Mouse (Mus musculus) kidney, postnatal 14 days (tissue): ENCODE measurements at regions not wholly inside any gene's neighbourhood (a gene's known extent, or its start where the extent isn't known, plus 50 kb on each side); places are given as distances from the start of the nearest gene placed in this dataset.
A peak's percentile ranks its signal among the peaks of the same experiment; 100 is the strongest.

ENCODE experiments used
- DNase-seq: peaks from one replicate; pipeline ENCODE4 v3.0.0; 2022; ENCODE audit warnings: mixed read lengths

GRCm38 (mm10) chr1:78050231-78050630, 146.7 kb downstream of the Pax3 start:
- no peak for DNase-seq

DNA sequence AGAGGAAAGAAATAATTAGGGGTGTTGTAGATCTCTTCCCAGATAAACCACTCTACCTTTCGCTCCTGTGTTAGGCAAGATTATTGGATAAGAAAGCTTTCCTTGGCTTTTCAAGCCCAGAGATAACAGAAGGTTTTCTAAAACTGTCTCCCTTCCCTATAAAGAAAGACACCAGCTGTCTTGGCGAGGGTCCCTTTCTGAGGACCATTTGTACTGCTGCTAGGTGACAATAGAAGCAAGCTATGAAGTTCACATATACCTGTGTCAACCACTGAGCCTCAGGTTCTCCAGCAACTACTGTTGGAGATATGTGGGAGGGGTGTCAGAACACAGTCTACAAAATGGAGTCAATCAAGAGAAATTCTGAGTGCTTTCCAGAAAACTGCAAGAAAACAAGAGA, 164.6 kb downstream of the Pax3 start:
- no peak for DNase-seq

DNA sequence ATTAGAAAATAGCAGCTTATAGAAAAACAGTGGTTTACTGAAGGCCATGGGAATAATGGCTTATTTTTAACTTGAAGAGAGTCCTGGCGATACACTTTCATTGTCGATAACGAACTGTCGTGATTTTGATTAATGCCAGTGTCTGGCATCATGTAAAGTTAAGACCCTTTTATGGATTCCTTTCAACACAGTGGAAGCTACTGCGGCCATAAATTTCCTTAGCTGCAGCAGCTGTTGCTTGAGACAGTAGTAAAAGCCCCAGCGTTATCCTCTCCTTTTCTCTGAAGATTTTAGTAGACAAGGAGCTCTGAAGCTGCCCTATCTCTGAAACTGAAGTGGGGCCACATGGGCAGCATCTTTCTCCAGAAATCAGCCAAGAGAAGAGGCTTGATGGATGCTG, 175.2 kb downstream of the Pax3 start:
- DNase-seq, result no peak

GRCm38 (mm10) chr1:78021014-78021413, 175.9 kb downstream of the Pax3 start:
- no peak for DNase-seq

GRCm38 (mm10) chr1:78017949-78018617, 178.9 kb downstream of the Pax3 start:
- DNase-seq, result no peak

- DNase-seq, result no peak
Measured at GRCm38 (mm10) chr1:78016541-78017267, 180.2 kb downstream of the Pax3 start.

GRCm38 (mm10) chr1:78015999-78016398, 180.9 kb downstream of the Pax3 start:
- DNase-seq, result no peak

DNA sequence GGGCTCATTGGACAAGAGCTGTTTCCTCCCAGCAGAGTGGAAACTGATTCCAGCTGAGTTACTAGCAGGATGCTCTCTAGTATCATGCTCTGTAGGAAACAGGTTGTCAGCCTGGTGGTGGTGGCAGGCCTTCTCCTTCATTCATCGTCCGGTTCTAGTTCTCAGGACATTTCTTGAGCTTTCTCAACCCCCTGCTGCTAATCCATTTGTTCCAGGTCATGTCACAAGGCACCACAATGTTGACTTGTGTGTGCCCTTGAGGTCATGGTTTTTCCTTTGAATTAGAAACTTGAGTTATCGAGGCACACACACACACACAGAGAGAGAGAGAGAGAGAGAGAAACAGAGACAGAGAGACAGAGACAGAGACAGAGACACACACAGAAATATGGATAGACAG, 183.5 kb downstream of the Pax3 start:
- DNase-seq, result no peak

DNA sequence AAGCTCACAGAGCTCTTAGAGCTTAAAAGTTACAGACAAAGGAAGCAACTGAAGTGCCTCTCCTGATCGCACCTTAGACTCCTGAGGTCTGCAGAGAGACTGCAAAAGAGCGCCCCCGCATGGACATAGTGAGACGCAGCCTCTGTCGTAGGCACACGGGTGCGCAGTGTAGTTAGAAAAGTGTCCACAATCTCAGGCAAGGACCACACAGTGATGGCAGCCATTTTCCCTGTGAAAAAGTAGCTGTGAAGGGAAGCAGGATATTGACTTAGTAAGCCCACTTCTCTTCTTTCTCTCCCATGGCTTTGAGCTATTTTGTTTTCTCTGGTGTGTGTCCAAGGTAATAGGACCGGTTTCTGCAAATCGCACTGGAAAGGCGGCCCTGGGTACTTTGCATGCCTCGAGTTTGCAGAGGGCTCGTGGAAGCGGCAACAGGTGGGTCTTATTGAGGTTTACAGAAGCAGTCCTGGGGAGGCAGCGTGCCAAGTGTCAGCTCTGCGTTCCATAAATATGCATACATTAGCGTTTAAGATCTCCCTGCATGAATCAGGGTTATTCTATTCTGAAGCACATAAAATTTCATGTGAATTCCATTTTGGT, 188.0 kb downstream of the Pax3 start:
- peak; percentile 24 for DNase-seq

GRCm38 (mm10) chr1:78004376-78004775, 192.6 kb downstream of the Pax3 start:
- no peak for DNase-seq

DNA sequence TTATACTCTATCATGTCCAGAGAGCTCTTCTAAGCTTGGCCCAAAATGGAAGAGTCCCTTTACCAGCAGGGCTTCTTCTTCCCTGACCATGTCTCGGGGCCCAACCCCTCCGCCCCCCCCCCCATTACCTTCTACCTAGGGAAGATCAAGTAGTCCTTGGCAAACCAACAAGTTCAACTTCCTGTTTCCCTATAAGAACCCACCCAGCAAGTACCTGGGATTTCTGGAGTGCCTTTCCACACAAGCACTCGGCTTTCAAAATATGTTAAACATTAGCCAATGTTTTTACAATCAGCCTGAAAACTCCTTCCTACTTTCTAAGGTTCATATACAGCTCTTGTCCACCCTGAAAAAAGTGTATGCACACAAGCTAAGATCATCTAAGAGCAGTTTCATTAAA, 198.2 kb downstream of the Pax3 start:
- no peak for DNase-seq

DNA sequence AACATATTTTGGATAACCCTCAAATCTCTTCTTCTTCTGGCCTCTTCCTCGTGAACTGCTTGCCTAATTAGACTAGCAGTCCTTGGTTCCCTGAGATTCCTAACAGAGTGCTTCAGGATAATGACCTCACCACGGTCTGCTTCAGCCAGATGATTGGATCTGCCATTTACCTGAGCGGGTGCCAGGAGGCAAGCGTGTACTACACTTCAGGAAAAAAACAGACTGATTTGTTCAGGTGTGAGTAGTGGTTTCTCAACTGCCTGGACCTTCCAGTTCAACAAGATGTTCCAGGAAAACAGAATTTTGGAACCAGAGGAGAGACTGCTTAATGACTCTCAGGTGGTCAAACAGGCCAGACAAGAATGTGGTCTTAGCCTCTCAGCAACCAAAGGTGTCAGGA, 215.4 kb downstream of the Pax3 start:
- DNase-seq, result no peak

- DNase-seq, result peak; percentile 63
Measured at GRCm38 (mm10) chr1:77978696-77979095, 218.2 kb downstream of the Pax3 start.

DNA sequence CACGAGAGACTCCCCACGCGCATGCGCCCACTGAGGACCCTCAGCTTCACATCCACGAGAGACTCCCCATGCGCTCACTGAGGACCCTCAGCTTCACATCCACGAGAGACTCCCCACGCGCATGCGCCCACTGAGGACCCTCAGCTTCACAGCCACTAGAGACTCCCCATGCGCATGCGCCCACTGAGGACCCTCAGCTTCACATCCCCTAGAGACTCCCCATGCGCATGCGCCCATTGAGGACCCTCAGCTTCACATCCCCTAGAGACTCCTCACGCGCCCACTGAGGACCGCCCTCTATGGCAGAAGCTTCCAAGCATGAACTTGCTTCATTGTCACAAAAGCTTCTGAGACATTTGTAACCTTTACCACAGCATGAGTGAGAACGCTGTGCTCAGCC, 221.0 kb downstream of the Pax3 start:
- no peak for DNase-seq

GRCm38 (mm10) chr1:77972301-77972717, 224.6 kb downstream of the Pax3 start:
- peak; percentile 61 for DNase-seq

DNA sequence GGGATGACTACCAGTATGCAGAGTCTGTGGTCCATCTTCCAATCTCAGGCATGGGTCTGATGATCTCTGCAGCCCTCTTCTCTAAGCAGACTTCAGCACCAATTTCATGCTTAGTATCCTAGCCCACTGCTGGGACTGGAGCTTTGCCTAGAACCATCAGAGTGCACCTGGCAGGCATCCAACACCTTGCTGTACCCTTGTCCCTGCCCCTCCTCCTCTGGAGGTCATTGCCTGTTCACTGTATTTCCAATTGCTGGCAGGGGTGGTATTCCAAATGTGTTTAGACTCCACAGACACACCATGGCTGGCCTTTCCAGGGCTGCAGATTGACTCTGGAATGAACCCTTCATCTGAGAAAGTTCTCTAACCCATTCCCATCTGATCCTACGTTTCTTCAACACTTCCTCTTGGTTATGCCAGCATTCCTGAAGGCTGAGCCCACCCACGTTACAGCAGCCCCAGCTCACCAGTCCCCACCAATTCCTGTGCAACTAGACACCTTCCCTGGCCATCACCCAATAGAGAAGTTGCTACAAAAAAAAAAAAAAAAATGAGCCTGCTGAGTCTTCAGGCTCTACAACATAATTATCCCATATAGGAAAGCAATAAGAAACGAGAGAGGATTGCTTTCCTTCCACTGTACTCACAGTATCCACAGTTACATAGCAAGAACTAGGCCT, 232.1 kb downstream of the Pax3 start:
- peak; percentile 75 for DNase-seq

DNA sequence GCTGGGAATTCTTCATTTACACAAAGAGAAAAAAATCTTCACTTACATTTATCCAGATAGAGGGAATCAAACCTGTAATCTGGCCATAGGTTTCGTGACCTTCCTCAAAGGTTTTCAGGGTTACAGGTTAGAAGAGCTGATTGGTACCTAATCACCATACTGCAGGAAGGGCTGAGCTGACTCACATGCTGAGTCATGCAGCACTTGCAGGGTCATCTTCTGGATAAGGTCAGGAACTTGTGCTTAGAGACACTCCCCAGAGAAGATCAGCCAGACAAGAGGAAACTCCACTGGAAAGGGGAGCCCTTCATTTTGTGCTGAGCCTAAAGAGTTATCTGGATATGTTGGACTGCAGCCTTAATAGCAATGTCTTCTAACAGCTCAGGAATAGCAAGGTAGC, 237.6 kb downstream of the Pax3 start:
- no peak for DNase-seq

GRCm38 (mm10) chr1:77957156-77957767, 239.7 kb downstream of the Pax3 start:
- DNase-seq, result no peak

- DNase-seq, result no peak
Measured at GRCm38 (mm10) chr1:77947894-77948293, 249.0 kb downstream of the Pax3 start.

DNA sequence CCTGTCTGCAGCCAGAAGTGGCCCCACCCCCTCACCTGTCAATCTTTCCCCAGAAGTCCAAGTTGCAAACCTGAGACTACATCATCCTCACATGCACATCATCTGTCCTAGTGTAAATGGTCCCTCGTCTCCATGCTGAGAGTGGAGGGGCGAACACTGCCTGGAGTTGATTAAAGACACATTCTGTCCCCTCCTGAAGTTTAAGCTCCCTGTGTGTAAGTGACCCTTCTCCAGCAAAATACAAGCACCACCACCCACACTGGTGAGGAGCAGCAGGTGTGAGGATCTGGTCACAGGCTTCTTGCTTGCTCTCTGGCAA, 252.6 kb downstream of the Pax3 start:
- DNase-seq, result no peak

- DNase-seq, result no peak
Measured at GRCm38 (mm10) chr1:77943633-77944326, 253.2 kb downstream of the Pax3 start.

DNA sequence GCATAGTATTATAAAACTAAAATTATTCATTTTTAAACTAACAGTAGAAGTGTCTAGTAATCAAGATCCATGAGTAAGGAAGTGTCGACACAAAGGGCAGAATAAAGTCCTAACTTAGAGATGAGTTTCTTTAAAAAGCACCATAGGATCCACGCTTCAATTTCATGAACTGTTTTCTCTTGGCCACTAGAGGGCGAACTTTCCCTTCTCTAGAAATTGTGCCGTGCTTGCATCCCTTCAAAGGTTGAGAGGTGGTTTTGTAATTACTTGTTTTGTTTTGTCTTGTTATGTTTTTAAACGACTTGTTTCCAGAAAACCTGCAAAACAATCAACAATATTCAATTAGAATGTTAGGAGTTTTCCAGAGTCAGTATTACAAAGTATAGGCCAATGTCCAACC, 253.8 kb downstream of the Pax3 start:
- DNase-seq, result peak; percentile 30
